Mouse (Mus musculus): ENCODE measurements around the gene Kir3dl1. TPM values are rescaled to one million over a fixed set of nuclear protein-coding genes. Genes with fewer than 3 reads are reported as not detected.
"Not testable (repeated sequence)": the region's sequence is repeated elsewhere in the genome, so short reads cannot be mapped to it uniquely, and the experiment has no call there.

The Kir3dl1 gene
- polyA plus RNA-seq (2014; fragmentation: Nextera tagmentation; extraction: Ambion mirVana), result not detected in 2 replicates

DNA sequence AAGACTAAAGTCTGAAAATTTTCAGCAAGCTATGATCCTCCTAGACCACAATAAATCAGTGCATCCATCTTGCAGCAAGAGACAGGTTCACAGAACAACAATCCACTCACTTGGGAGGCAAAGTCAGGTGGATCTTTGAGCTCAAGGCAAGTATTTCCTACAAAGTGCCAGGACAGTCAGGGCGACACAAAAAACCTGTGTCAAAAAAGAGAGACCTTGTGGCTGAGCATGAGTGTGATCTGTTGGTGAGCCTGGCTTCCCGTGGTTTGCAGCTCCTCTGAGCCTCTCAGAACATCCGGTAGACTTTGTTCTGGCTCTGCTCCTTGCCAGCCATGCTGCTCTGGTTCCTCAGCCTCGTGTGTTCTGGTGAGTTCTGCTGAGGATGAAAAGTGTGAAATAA lies at the start of gene Kir3dl1:
TSS of gene Kir3dl1 (plus strand) at position 301 of the 400 bp plus-strand sequence.
- H3K9ac ChIP-seq (ENCODE audit: low read length); ATAC-seq (ENCODE audit: insufficient number of reproducible peaks, low FRiP score, low TSS enrichment, low read depth); H3K9me3 ChIP-seq (ENCODE audit: control insufficient read depth, low read length); H3K4me3 ChIP-seq (ENCODE audit: low read depth, low read length); H3K27me3 ChIP-seq (ENCODE audit: control insufficient read depth, insufficient read depth, low read length); H3K4me1 ChIP-seq (ENCODE audit: control insufficient read depth, insufficient read depth, low read length); H3K4me2 ChIP-seq (ENCODE audit: low read depth, severe bottlenecking); H3K27ac ChIP-seq (replicated peaks; ENCODE audit: low read depth, low read length); DNase-seq (ENCODE audit: low spot score); H3K36me3 ChIP-seq (ENCODE audit: control insufficient read depth, insufficient read depth, low read length): not testable (repeated sequence)
- WGBS, result 85% methylated on average over 4 of the region's 4 CpGs

DNA sequence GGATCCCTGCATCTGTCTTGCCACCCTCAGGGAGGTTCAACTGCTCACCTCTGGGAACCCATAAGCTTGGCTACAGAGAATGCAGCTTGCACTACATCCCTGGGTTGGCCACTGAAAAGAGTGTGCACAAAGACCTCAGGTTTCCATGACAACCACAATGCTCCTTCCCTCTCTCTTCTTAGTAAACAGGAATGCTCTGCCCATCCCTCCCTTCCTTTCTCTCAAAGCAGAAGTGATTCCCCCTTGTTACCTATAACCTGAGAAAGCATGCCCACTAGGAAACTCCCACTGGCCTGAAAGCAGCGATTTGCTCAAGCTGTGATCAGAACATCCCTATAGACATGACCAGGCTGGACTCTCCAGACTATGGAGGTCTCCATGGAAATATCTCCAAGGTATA lies 26.2 kb downstream of the Kir3dl1 start, which contains the start of gene Kir3dl2:
TSS of gene Kir3dl2 (minus strand) at position 101 of the 400 bp plus-strand sequence.
- not testable (repeated sequence) for DNase-seq (ENCODE audit: low spot score)

DNA sequence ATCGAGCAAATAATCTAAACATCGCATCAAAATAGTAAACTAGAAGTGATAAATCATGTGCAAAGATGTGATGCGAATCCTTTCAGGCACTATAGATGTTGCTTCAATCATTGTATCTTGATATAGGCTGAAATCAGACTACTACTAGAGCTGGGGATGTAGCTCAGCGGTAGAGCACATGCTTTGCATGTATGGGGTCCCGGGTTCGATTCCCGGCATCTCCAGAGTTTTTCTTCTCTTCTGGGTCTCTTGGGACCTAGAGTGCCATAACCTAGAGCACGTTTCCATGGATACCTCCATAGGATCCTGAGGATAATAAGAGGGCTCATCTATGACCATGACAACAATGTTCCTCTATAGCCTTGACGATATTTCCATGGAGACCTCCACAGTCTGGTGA lies 51.3 kb downstream of the Kir3dl1 start:
- H3K4me1 ChIP-seq (ENCODE audit: control insufficient read depth, insufficient read depth, low read length); H3K4me2 ChIP-seq (ENCODE audit: low read depth, severe bottlenecking); H3K4me3 ChIP-seq (ENCODE audit: low read depth, low read length); DNase-seq (ENCODE audit: low spot score); H3K9ac ChIP-seq (ENCODE audit: low read length); H3K36me3 ChIP-seq (ENCODE audit: control insufficient read depth, insufficient read depth, low read length); ATAC-seq (ENCODE audit: insufficient number of reproducible peaks, low FRiP score, low TSS enrichment, low read depth); H3K9me3 ChIP-seq (ENCODE audit: control insufficient read depth, low read length); H3K27me3 ChIP-seq (ENCODE audit: control insufficient read depth, insufficient read depth, low read length); H3K27ac ChIP-seq (replicated peaks; ENCODE audit: low read depth, low read length): not testable (repeated sequence)
- WGBS, result 92% methylated on average over 9 of the region's 9 CpGs

More for the DNA sequence above, 26.2 kb downstream of the Kir3dl1 start, which contains the start of gene Kir3dl2:
- not testable (repeated sequence) for H3K4me2 ChIP-seq (ENCODE audit: low read depth, severe bottlenecking); H3K27ac ChIP-seq (replicated peaks; ENCODE audit: low read depth, low read length); H3K9me3 ChIP-seq (ENCODE audit: control insufficient read depth, low read length); H3K4me3 ChIP-seq (ENCODE audit: low read depth, low read length); H3K9ac ChIP-seq (ENCODE audit: low read length); H3K4me1 ChIP-seq (ENCODE audit: control insufficient read depth, insufficient read depth, low read length); ATAC-seq (ENCODE audit: insufficient number of reproducible peaks, low FRiP score, low TSS enrichment, low read depth); H3K27me3 ChIP-seq (ENCODE audit: control insufficient read depth, insufficient read depth, low read length); H3K36me3 ChIP-seq (ENCODE audit: control insufficient read depth, insufficient read depth, low read length)
- 69% methylated on average over 1 of the region's 1 CpGs for WGBS

Other genes with a start within 250 kb of the Kir3dl1 start
- 681 and 702 TPM in 2 replicates for gene Bex3, start 247.7 kb upstream of the Kir3dl1 start, polyA plus RNA-seq (2014; fragmentation: Nextera tagmentation; extraction: Ambion mirVana)
- gene Kir3dl2, start 26.1 kb downstream of the Kir3dl1 start, polyA plus RNA-seq (2014; fragmentation: Nextera tagmentation; extraction: Ambion mirVana), result not detected in 2 replicates
- 4.9 and 5.5 TPM in 2 replicates for gene Tceal3, start 72.8 kb downstream of the Kir3dl1 start, polyA plus RNA-seq (2014; fragmentation: Nextera tagmentation; extraction: Ambion mirVana)
- 7.6 and 8.8 TPM in 2 replicates for gene Tceal1, start 190.0 kb downstream of the Kir3dl1 start, polyA plus RNA-seq (2014; fragmentation: Nextera tagmentation; extraction: Ambion mirVana)
- gene Morf4l2, start 225.7 kb downstream of the Kir3dl1 start, polyA plus RNA-seq (2014; fragmentation: Nextera tagmentation; extraction: Ambion mirVana), result 612 and 618 TPM in 2 replicates

Data from limb, embryonic 11.5 days (tissue).